Mouse (Mus musculus): ENCODE measurements around the gene Tmem145.
"Not testable (repeated sequence)": the region's sequence is repeated elsewhere in the genome, so short reads cannot be mapped to it uniquely, and the experiment has no call there.

The Tmem145 gene

GRCm38 (mm10) chr7:25305956-25306613 is at the start of gene Tmem145:
Tmem145 (plus strand) TSS chr7:25306106.
- CTCF ChIA-PET = interaction anchor here (0.5 to 3.3 kb wide), 19 partner anchors 8 to 307 kb away, joined by 3 to 19 read pairs (median 3); partner anchors contain the start of genes Megf8 (in 2 of the 4) and Pafah1b3 (in 1 of the 4)
- POLR2A ChIA-PET = interaction anchor here in 3 of 4 experiments (0.6 to 3.6 kb wide), 23 partner anchors 8 to 1182 kb away, joined by 3 to 18 read pairs (median 6); partner anchors contain the start of genes Megf8 (in 3 of the 3), Pafah1b3 (in 3 of the 3), Cic (in 1 of the 3) and Gsk3a (in 1 of the 3)

GRCm38 (mm10) chr7:25261896-25262295 is 44.0 kb upstream of the Tmem145 start:
- CTCF ChIA-PET = interaction anchor here in 3 of 4 experiments (0.5 to 2.5 kb wide), 5 partner anchors 16 to 258 kb away, joined by 3 to 14 read pairs (median 4); no protein-coding TSS in a partner anchor
- POLR2A ChIA-PET = interaction anchor here (0.5 to 4.2 kb wide), 8 partner anchors 9 to 418 kb away, joined by 3 to 63 read pairs (median 6); no protein-coding TSS in a partner anchor

GRCm38 (mm10) chr7:25263968-25264870 is 41.7 kb upstream of the Tmem145 start:
- POLR2A ChIA-PET = interaction anchor here (0.6 to 6.1 kb wide), 59 partner anchors 8 to 730 kb away, joined by 3 to 63 read pairs (median 4); partner anchors contain the start of genes Pafah1b3 (in 3 of the 4), Zfp526 (in 3 of the 4), Dedd2 (in 2 of the 4) and Gsk3a (in 2 of the 4)
- CTCF ChIA-PET = interaction anchor here (0.6 to 1.5 kb wide), 17 partner anchors 8 to 541 kb away, joined by 3 to 8 read pairs (median 4); partner anchors contain the start of genes Megf8 (in 2 of the 4) and Pafah1b3 (in 1 of the 4)

GRCm38 (mm10) chr7:25265743-25266142 is 40.2 kb upstream of the Tmem145 start:
- POLR2A ChIA-PET = interaction anchor here (0.6 to 6.1 kb wide), 14 partner anchors 9 to 189 kb away, joined by 3 to 68 read pairs (median 6); partner anchors contain the start of genes Zfp526 (in 2 of the 4) and Dedd2 (in 1 of the 4)

GRCm38 (mm10) chr7:25266180-25266962 is 39.5 kb upstream of the Tmem145 start:
- CTCF ChIA-PET = interaction anchor here in 2 of 4 experiments (1.7 to 1.9 kb wide), 2 partner anchors 12 to 50 kb away, joined by 8 to 11 read pairs; partner anchors contain the start of gene Megf8 (in 1 of the 2)
- POLR2A ChIA-PET = interaction anchor here in 3 of 4 experiments (0.9 to 6.1 kb wide), 14 partner anchors 10 to 190 kb away, joined by 3 to 68 read pairs (median 18); partner anchors contain the start of genes Dedd2 (in 1 of the 3), Gsk3a (in 1 of the 3), Pafah1b3 (in 1 of the 3) and Zfp526 (in 1 of the 3)

More at GRCm38 (mm10) chr7:25265743-25266142, 40.2 kb upstream of the Tmem145 start:
- CTCF ChIA-PET = not testable (repeated sequence)

GRCm38 (mm10) chr7:25267301-25267750 is 38.6 kb upstream of the Tmem145 start, which contains the start of gene Cic:
Cic (plus strand) TSS chr7:25267704.
- POLR2A ChIA-PET = interaction anchor here in 3 of 4 experiments (0.5 to 6.1 kb wide), 73 partner anchors 9 to 487 kb away, joined by 3 to 68 read pairs (median 5); partner anchors contain the start of genes Gsk3a (in 3 of the 3), Pafah1b3 (in 3 of the 3), Zfp526 (in 3 of the 3) and Megf8 (in 2 of the 3)
- CTCF ChIA-PET = interaction anchor here (0.6 to 1.9 kb wide), 15 partner anchors 11 to 420 kb away, joined by 3 to 25 read pairs (median 5); partner anchors contain the start of genes Gsk3a (in 1 of the 4), Megf8 (in 1 of the 4) and Rabac1 (in 1 of the 4)

GRCm38 (mm10) chr7:25267751-25268463 is 38.0 kb upstream of the Tmem145 start:
- CTCF ChIA-PET = interaction anchor here (0.6 to 1.9 kb wide), 17 partner anchors 10 to 420 kb away, joined by 3 to 25 read pairs (median 5); partner anchors contain the start of genes Gsk3a (in 1 of the 4), Megf8 (in 1 of the 4) and Rabac1 (in 1 of the 4)
- POLR2A ChIA-PET = interaction anchor here in 3 of 4 experiments (0.5 to 6.1 kb wide), 79 partner anchors 9 to 502 kb away, joined by 3 to 68 read pairs (median 4); partner anchors contain the start of genes Gsk3a (in 3 of the 3), Megf8 (in 3 of the 3), Pafah1b3 (in 3 of the 3) and Zfp526 (in 3 of the 3)

GRCm38 (mm10) chr7:25268588-25268987 is 37.3 kb upstream of the Tmem145 start:
- POLR2A ChIA-PET = interaction anchor here in 3 of 4 experiments (0.7 to 6.1 kb wide), 32 partner anchors 8 to 501 kb away, joined by 3 to 68 read pairs (median 8); partner anchors contain the start of genes Megf8 (in 2 of the 3), Dedd2 (in 1 of the 3), Dmrtc2 (in 1 of the 3) and Gsk3a (in 1 of the 3)
- CTCF ChIA-PET = interaction anchor here in 3 of 4 experiments (0.8 to 1.6 kb wide), 6 partner anchors 20 to 296 kb away, joined by 3 to 8 read pairs (median 6); partner anchors contain the start of genes Gsk3a (in 1 of the 3) and Rabac1 (in 1 of the 3)

- POLR2A ChIA-PET = interaction anchor here in 3 of 4 experiments (0.6 to 6.1 kb wide), 22 partner anchors 8 to 379 kb away, joined by 3 to 68 read pairs (median 10); partner anchors contain the start of genes Dedd2 (in 1 of the 3), Gsk3a (in 1 of the 3), Megf8 (in 1 of the 3) and Pafah1b3 (in 1 of the 3)
Observed at GRCm38 (mm10) chr7:25269029-25269428, 36.9 kb upstream of the Tmem145 start.

GRCm38 (mm10) chr7:25269545-25270271 is 36.2 kb upstream of the Tmem145 start:
- POLR2A ChIA-PET = interaction anchor here in 3 of 4 experiments (0.6 to 6.1 kb wide), 25 partner anchors 7 to 135 kb away, joined by 3 to 68 read pairs (median 5); partner anchors contain the start of genes Gsk3a (in 2 of the 3), Dedd2 (in 1 of the 3), Megf8 (in 1 of the 3) and Pafah1b3 (in 1 of the 3)

More at GRCm38 (mm10) chr7:25269029-25269428, 36.9 kb upstream of the Tmem145 start:
- CTCF ChIA-PET = interaction anchor here in 3 of 4 experiments (0.7 to 1.6 kb wide), 5 partner anchors 9 to 134 kb away, joined by 3 to 6 read pairs (median 4); partner anchors contain the start of gene Megf8 (in 1 of the 3)

GRCm38 (mm10) chr7:25270652-25271633 is 35.0 kb upstream of the Tmem145 start:
- POLR2A ChIA-PET = interaction anchor here in 3 of 4 experiments (1.0 to 2.7 kb wide), 18 partner anchors 9 to 57 kb away, joined by 3 to 13 read pairs (median 4); partner anchors contain the start of genes Gsk3a (in 2 of the 3), Pafah1b3 (in 1 of the 3) and Prr19 (in 1 of the 3)
- CTCF ChIA-PET = interaction anchor here in 2 of 4 experiments (1.1 to 1.6 kb wide), 2 partner anchors 45 to 165 kb away, joined by 3 read pairs; partner anchors contain the start of gene Megf8 (in 1 of the 2)

More at GRCm38 (mm10) chr7:25269545-25270271, 36.2 kb upstream of the Tmem145 start:
- CTCF ChIA-PET = interaction anchor here in 3 of 4 experiments (0.7 to 1.6 kb wide), 7 partner anchors 8 to 164 kb away, joined by 3 to 9 read pairs (median 4); partner anchors contain the start of gene Megf8 (in 1 of the 3)

- CTCF ChIA-PET = no interaction called here
Observed at GRCm38 (mm10) chr7:25271651-25272444, 34.1 kb upstream of the Tmem145 start.

More at GRCm38 (mm10) chr7:25271651-25272444, 34.1 kb upstream of the Tmem145 start:
- POLR2A ChIA-PET = interaction anchor here in 3 of 4 experiments (0.9 to 2.7 kb wide), 14 partner anchors 8 to 84 kb away, joined by 3 to 7 read pairs (median 4); partner anchors contain the start of genes Gsk3a (in 1 of the 3), Pafah1b3 (in 1 of the 3) and Prr19 (in 1 of the 3)

All from embryonic stem cell, embryonic (primary cell).